Mouse (Mus musculus) stomach, embryonic 14.5 days (tissue): Measurements from ENCODE around the gene Tmub2. TPM values are rescaled to one million over a fixed set of nuclear protein-coding genes. Genes with fewer than 3 reads are reported as not detected.

ENCODE experiments used
- ATAC-seq: fragments of 200-750 bp; cut with Nextera tagmentation; 2 replicates; pipeline ENCODE4 v1.8.0; 2017; ENCODE audit warnings: low read depth, moderate TSS enrichment; ENCODE audit not compliant: insufficient number of reproducible peaks, insufficient read depth, low FRiP score
- H3K27ac ChIP-seq: fragments of 300-500 bp; sonication (generic); 2 replicates; pipeline ENCODE4 v1.5.1; 2014; ENCODE audit warnings: mild to moderate bottlenecking, low read length, moderate library complexity, mixed read lengths
- H3K27me3 ChIP-seq: fragments of 300-500 bp; sonication (generic); 2 replicates; pipeline ENCODE4 v1.6.1; 2014; ENCODE audit warnings: low read length, control low read depth, mixed read lengths; ENCODE audit not compliant: control insufficient read depth, insufficient read depth
- H3K36me3 ChIP-seq: fragments of 300-500 bp; sonication (generic); 2 replicates; pipeline ENCODE4 v1.6.1; 2014; ENCODE audit warnings: mild to moderate bottlenecking, control low read depth, low read length, moderate library complexity, mixed read lengths; ENCODE audit not compliant: control insufficient read depth, insufficient read depth
- H3K4me1 ChIP-seq: fragments of 300-500 bp; sonication (generic); 2 replicates; pipeline ENCODE4 v1.6.1; 2014; ENCODE audit warnings: low read length, control low read depth, mixed read lengths; ENCODE audit not compliant: control insufficient read depth, insufficient read depth
- H3K4me2 ChIP-seq: fragments of 300-500 bp; sonication (generic); replicated peaks from 2 replicates; pipeline ENCODE4 v1.6.1; 2014; ENCODE audit warnings: low read depth, low read length, control low read depth
- H3K4me3 ChIP-seq: fragments of 300-500 bp; sonication (generic); 2 replicates; pipeline ENCODE4 v1.5.1; 2014; ENCODE audit warnings: low read depth, low read length, control low read depth
- H3K9ac ChIP-seq: fragments of 300-500 bp; sonication (generic); replicated peaks from 2 replicates; pipeline ENCODE4 v1.6.1; 2014; ENCODE audit warnings: low read depth, mild to moderate bottlenecking, control low read depth, low read length, moderate library complexity, mixed read lengths
- H3K9me3 ChIP-seq: fragments of 300-500 bp; sonication (generic); 2 replicates; pipeline ENCODE4 v1.6.1; 2016; ENCODE audit warnings: low read depth, low read length, control low read depth; ENCODE audit not compliant: control insufficient read depth
- WGBS: fragments of 180-500 bp; shearing (Covaris S2); extraction: QIAGEN DNeasy Blood & Tissue Kit; methylation state at CpG from one replicate; pipeline ENCODE4 v1.1.7; 2014; 5-methylcytosine and 5-hydroxymethylcytosine counted together
- polyA plus RNA-seq: library from polyadenylated mRNA; unstranded; fragments of >200 nt; fragmentation: Nextera tagmentation; extraction: Ambion mirVana; gene quantifications from 2 replicates; pipeline ENCODE4 v1.2.1, GENCODE M21; 2014

Gene Tmub2
- polyA plus RNA-seq, 1 experiment from 2014 or later: 53.0 TPM

GRCm38 (mm10) chr11:102315690-102316571, 31.2 kb downstream of the Tmub2 start:
- WGBS: 12% methylated on average over 14 of the region's 14 CpGs
- ATAC-seq: no peak
- Histone ChIP-seq H3K9me3 (no peaks in the 10 kb centered on the region), H3K27ac (peak overlapping the region; percentile 99), H3K4me2 (peak overlapping the region; percentile 94), H3K4me1 (peaks cover 13% of the 10 kb centered on the region; the same call in 1 of the 2 replicates), H3K9ac (peak overlapping the region; percentile 99), H3K27me3 (no peaks in the 10 kb centered on the region), H3K4me3 (peak overlapping the region; percentile 97), H3K36me3 (peaks cover 27% of the 10 kb centered on the region)

GRCm38 (mm10) chr11:102316572-102317297, 32.0 kb downstream of the Tmub2 start:
- Histone ChIP-seq H3K4me3 (peak overlapping the region; percentile 97), H3K9ac (peak overlapping the region; percentile 99), H3K36me3 (peaks cover 27% of the 10 kb centered on the region), H3K4me1 (peaks cover 16% of the 10 kb centered on the region; the same call in 1 of the 2 replicates), H3K9me3 (no peaks in the 10 kb centered on the region), H3K4me2 (peak overlapping the region; percentile 94), H3K27me3 (no peaks in the 10 kb centered on the region), H3K27ac (peak overlapping the region; percentile 99)
- WGBS: under 1% methylated on average over 58 of the region's 80 CpGs
- peak; percentile 35 for ATAC-seq

- H3K36me3 ChIP-seq: peaks cover 27% of the 10 kb centered on the region
- under 1% methylated on average over 60 of the region's 87 CpGs for WGBS
- H3K9me3 ChIP-seq: no peaks in the 10 kb centered on the region
- H3K4me3 ChIP-seq: peak overlapping the region; percentile 97
- peak overlapping the region; percentile 99 for H3K9ac ChIP-seq
- peak overlapping the region; percentile 94 for H3K4me2 ChIP-seq
- H3K4me1 ChIP-seq: peaks cover 16% of the 10 kb centered on the region; the same call in 1 of the 2 replicates
- peak overlapping the region; percentile 99 for H3K27ac ChIP-seq
- ATAC-seq: no peak
- H3K27me3 ChIP-seq: no peaks in the 10 kb centered on the region
These were observed 32.7 kb downstream of the Tmub2 start for GRCm38 (mm10) chr11:102317298-102317900.

- under 1% methylated on average over 38 of the region's 77 CpGs for WGBS
- peaks cover 16% of the 10 kb centered on the region; the same call in 1 of the 2 replicates for H3K4me1 ChIP-seq
- peak; percentile 68 for ATAC-seq
These were observed 33.3 kb downstream of the Tmub2 start for GRCm38 (mm10) chr11:102317901-102318575.

GRCm38 (mm10) chr11:102318576-102319409, 34.1 kb downstream of the Tmub2 start:
- H3K9me3 ChIP-seq: no peaks in the 10 kb centered on the region
- WGBS: under 1% methylated on average over 78 of the region's 84 CpGs
- peaks cover 14% of the 10 kb centered on the region for H3K36me3 ChIP-seq
- H3K4me2 ChIP-seq: peak overlapping the region; percentile 94
- H3K27me3 ChIP-seq: no peaks in the 10 kb centered on the region
- H3K9ac ChIP-seq: peak overlapping the region; percentile 99
- H3K27ac ChIP-seq: peak overlapping the region; percentile 99
- peaks cover 16% of the 10 kb centered on the region; the same call in 1 of the 2 replicates for H3K4me1 ChIP-seq
- peak overlapping the region; percentile 97 for H3K4me3 ChIP-seq
- ATAC-seq: peak; percentile 3; the same call in 1 of the 2 replicates

More at GRCm38 (mm10) chr11:102317901-102318575, 33.3 kb downstream of the Tmub2 start:
- H3K9me3 ChIP-seq: no peaks in the 10 kb centered on the region
- peaks cover 22% of the 10 kb centered on the region for H3K36me3 ChIP-seq
- no peaks in the 10 kb centered on the region for H3K27me3 ChIP-seq
- H3K4me2 ChIP-seq: peak overlapping the region; percentile 94
- H3K4me3 ChIP-seq: peak overlapping the region; percentile 97
- peak overlapping the region; percentile 99 for H3K27ac ChIP-seq
- H3K9ac ChIP-seq: peak overlapping the region; percentile 99

- H3K9ac ChIP-seq: peak within 1 kb of the TSS; percentile 99
- peak within 1 kb of the TSS; percentile 97 for H3K4me3 ChIP-seq
- peaks cover 8% of the 10 kb centered on the region for H3K36me3 ChIP-seq
- no peaks in the 10 kb centered on the region for H3K9me3 ChIP-seq
- no peaks in the 10 kb centered on the region for H3K27me3 ChIP-seq
- no peak for ATAC-seq
- peaks cover 16% of the 10 kb centered on the region; the same call in 1 of the 2 replicates for H3K4me1 ChIP-seq
- peak within 1 kb of the TSS; percentile 99 for H3K27ac ChIP-seq
- 1% methylated on average over 25 of the region's 25 CpGs for WGBS
- H3K4me2 ChIP-seq: peak within 1 kb of the TSS; percentile 94
These were observed 34.7 kb downstream of the Tmub2 start, which contains the start of gene Ubtf for GRCm38 (mm10) chr11:102319410-102319792. TSS of gene Ubtf (minus strand) at chr11:102319742.

GRCm38 (mm10) chr11:102319941-102320685, 35.4 kb downstream of the Tmub2 start:
- H3K36me3 ChIP-seq: peaks cover under 1% of the 10 kb centered on the region; the same call in 1 of the 2 replicates
- ATAC-seq: 0 out of 2 replicates have a peak, but pooled peaks have one; percentile 24
- under 1% methylated on average over 38 of the region's 38 CpGs for WGBS
- H3K9me3 ChIP-seq: no peaks in the 10 kb centered on the region
- peak overlapping the region; percentile 99 for H3K9ac ChIP-seq
- H3K4me3 ChIP-seq: peak overlapping the region; percentile 97
- no peaks in the 10 kb centered on the region for H3K27me3 ChIP-seq
- peak overlapping the region; percentile 94 for H3K4me2 ChIP-seq
- H3K27ac ChIP-seq: peak overlapping the region; percentile 99
- H3K4me1 ChIP-seq: peaks cover 16% of the 10 kb centered on the region; the same call in 1 of the 2 replicates
